26 mouse cellular contexts compared by ENCODE assay signal in genomic region chr2:179354866-179355265, GRCm38 (mm10).
DNase-seq lines count a peak whose midpoint lies in the region; ATAC-seq lines count a peak whose summit lies in the region.
"Had no signal": no experiment of that assay in that cellular context is flagged by ENCODE, and none has a peak within 500 bp of the region (broad histone marks: within the 10 kb centered on the region; RNA-seq: fewer than 3 reads in every experiment).

No protein-coding gene starts in this region.

- no peak overlapping the region for H3K4me2 ChIP-seq in forebrain, embryonic 14.5 days (ENCODE audit: low read length)
- no peak overlapping the region for H3K4me2 ChIP-seq in forebrain, embryonic 16.5 days (ENCODE audit: low read length)
- H3K4me2 ChIP-seq: heart, embryonic 13.5 days; hindbrain, embryonic 12.5 days; limb, embryonic 13.5 days; liver, embryonic 13.5 days had no signal

- 36% methylated on average over 4 of the region's 5 CpGs for WGBS in forebrain, embryonic 14.5 days
- WGBS in forebrain, embryonic 16.5 days: 35% methylated on average over 5 of the region's 5 CpGs

- H3K27ac ChIP-seq in forebrain, embryonic 14.5 days (ENCODE audit: low read depth, low read length): no peak overlapping the region
- H3K27ac ChIP-seq in forebrain, embryonic 16.5 days (ENCODE audit: low read length): no peak overlapping the region
- H3K27ac ChIP-seq: heart, adult 2 months; heart, embryonic 13.5 days; hindbrain, embryonic 12.5 days; kidney, postnatal 0 days; limb, embryonic 13.5 days; liver, embryonic 13.5 days had no signal

- no peaks in the 10 kb centered on the region for H3K27me3 ChIP-seq in forebrain, embryonic 14.5 days (replicated peaks; ENCODE audit: control insufficient read depth, insufficient read depth, low read length)
- H3K27me3 ChIP-seq in forebrain, embryonic 16.5 days (replicated peaks; ENCODE audit: control insufficient read depth, insufficient read depth, low read length): no peaks in the 10 kb centered on the region
- H3K27me3 ChIP-seq: CH12.LX; heart, embryonic 13.5 days; hindbrain, embryonic 12.5 days; liver, embryonic 13.5 days had no signal

- no peaks in the 10 kb centered on the region for H3K36me3 ChIP-seq in forebrain, embryonic 14.5 days (ENCODE audit: control insufficient read depth, insufficient read depth, low read length)
- H3K36me3 ChIP-seq in forebrain, embryonic 16.5 days (ENCODE audit: control insufficient read depth, insufficient read depth): no peaks in the 10 kb centered on the region
- H3K36me3 ChIP-seq: heart, embryonic 13.5 days; hindbrain, embryonic 12.5 days; limb, embryonic 13.5 days; liver, embryonic 13.5 days had no signal

- H3K9ac ChIP-seq in forebrain, embryonic 14.5 days (ENCODE audit: low read length): no peak overlapping the region
- no peak overlapping the region for H3K9ac ChIP-seq in forebrain, embryonic 16.5 days (replicated peaks; ENCODE audit: low read depth, low read length)
- H3K9ac ChIP-seq: heart, embryonic 13.5 days; hindbrain, embryonic 12.5 days; limb, embryonic 13.5 days; liver, embryonic 13.5 days had no signal

- ATAC-seq in forebrain, embryonic 14.5 days: peak; percentile 60; the same call in 1 of the 2 replicates
- ATAC-seq in forebrain, embryonic 16.5 days: no peak

- peaks cover 3% of the 10 kb centered on the region; the same call in 1 of the 2 replicates for H3K4me1 ChIP-seq in forebrain, embryonic 14.5 days (ENCODE audit: control insufficient read depth, insufficient read depth, low read length)
- H3K4me1 ChIP-seq in forebrain, embryonic 16.5 days (replicated peaks; ENCODE audit: control insufficient read depth, insufficient read depth, low read length): 0 out of 2 replicates have a peak, but pooled peaks cover 4% of the 10 kb centered on the region
- H3K4me1 ChIP-seq: heart, embryonic 13.5 days; liver, embryonic 13.5 days had no signal

- no peak overlapping the region for H3K4me3 ChIP-seq in forebrain, embryonic 14.5 days (ENCODE audit: low read depth, low read length)
- no peak overlapping the region for H3K4me3 ChIP-seq in forebrain, embryonic 16.5 days (replicated peaks; ENCODE audit: low read length)
- H3K4me3 ChIP-seq: erythroblast, embryonic 14.5 days; heart, adult 2 months; heart, embryonic 13.5 days; hindbrain, embryonic 12.5 days; limb, embryonic 13.5 days; liver, embryonic 13.5 days had no signal

- peak; percentile 38 for DNase-seq in forebrain, embryonic 14.5 days (ENCODE audit: low spot score)
- peak; percentile 7 to 17 for DNase-seq in layer of hippocampus, postnatal 10 days (ENCODE audit: low spot score in 2 of 2)
- DNase-seq in layer of hippocampus, postnatal 25 days (ENCODE audit: extremely low spot score in 1 of 2, low spot score in 1 of 2): no peak
- DNase-seq in ES-CJ7 (ENCODE audit: low read depth, low spot score) (peak; percentile 24), R1 (ENCODE audit: low read depth, low spot score) (peak; percentile 44)
- DNase-seq in right cerebral cortex, adult 2 months (ENCODE audit: low spot score in 2 of 2): no peak
- DNase-seq in spleen, postnatal 10 days (ENCODE audit: low spot score in 2 of 2): no peak
- DNase-seq: adrenal gland, postnatal 25 days; B cell, adult 2 months; cerebellum, adult 11 months; cerebellum, adult 9-11 months; heart, adult 2 months; heart, postnatal 14 days; kidney, adult 2 months; layer of hippocampus, postnatal 36 days; liver, embryonic 13.5 days; lung, adult 2 months; lung, postnatal 14 days; right cerebral cortex, postnatal 14 days had no signal

- H3K9me3 ChIP-seq in forebrain, embryonic 14.5 days (replicated peaks; ENCODE audit: control insufficient read depth, low read length): no peaks in the 10 kb centered on the region
- no peaks in the 10 kb centered on the region for H3K9me3 ChIP-seq in forebrain, embryonic 16.5 days (ENCODE audit: control insufficient read depth, low read length)
- H3K9me3 ChIP-seq: heart, embryonic 13.5 days; hindbrain, embryonic 12.5 days; limb, embryonic 13.5 days had no signal

Comparison
In these comparisons a context has a peak if more than half of its experiments do, and no peak if none do; other contexts are left out.
1. DNase-seq: peak in forebrain, embryonic 14.5 days (single experiment), layer of hippocampus, postnatal 10 days (2 of 2), ES-CJ7 (single experiment) and R1 (single experiment); none in layer of hippocampus, postnatal 25 days (0 of 2), right cerebral cortex, adult 2 months (0 of 2) and spleen, postnatal 10 days (0 of 2).